Mouse (Mus musculus) midbrain, postnatal 0 days (tissue): ENCODE measurements at regions not wholly inside any gene's neighbourhood (a gene's known extent, or its start where the extent isn't known, plus 50 kb on each side); places are given as distances from the start of the nearest gene placed in this dataset.

Source experiments
- ATAC-seq: fragments of 200-750 bp; cut with Nextera tagmentation; 2 replicates; pipeline ENCODE4 v1.8.0; 2017; ENCODE audit warnings: moderate number of reproducible peaks, mild to moderate bottlenecking, moderate TSS enrichment, moderate library complexity; ENCODE audit not compliant: low FRiP score
- DNase-seq: peaks from one replicate; pipeline ENCODE4 v3.0.0-alpha.2; 2015; ENCODE audit warnings: low spot score
- H3K27ac ChIP-seq: fragments of 300-500 bp; sonication (generic); 2 replicates; pipeline ENCODE4 v1.5.1; 2014; ENCODE audit warnings: low read depth, mild to moderate bottlenecking, low read length, mixed read lengths
- H3K27me3 ChIP-seq: fragments of 300-500 bp; sonication (generic); 2 replicates; pipeline ENCODE4 v1.6.1; 2014; ENCODE audit warnings: low read length, control low read depth, mixed read lengths; ENCODE audit not compliant: insufficient read depth
- H3K36me3 ChIP-seq: fragments of 300-500 bp; sonication (generic); 2 replicates; pipeline ENCODE4 v1.6.1; 2014; ENCODE audit warnings: low read length, control low read depth, mixed read lengths; ENCODE audit not compliant: insufficient read depth
- H3K4me1 ChIP-seq: fragments of 300-500 bp; sonication (generic); 2 replicates; pipeline ENCODE4 v1.6.1; 2014; ENCODE audit warnings: mild to moderate bottlenecking, control low read depth, antibody characterized with exemption, low read length, mixed read lengths; ENCODE audit not compliant: insufficient read depth
- H3K4me2 ChIP-seq: fragments of 300-500 bp; sonication (generic); 2 replicates; pipeline ENCODE4 v1.6.1; 2014; ENCODE audit warnings: low read depth, mild to moderate bottlenecking, low read length, mixed read lengths; ENCODE audit not compliant: poor library complexity, severe bottlenecking
- H3K4me3 ChIP-seq: fragments of 300-500 bp; sonication (generic); 2 replicates; pipeline ENCODE4 v1.5.1; 2014; ENCODE audit warnings: low read depth, mild to moderate bottlenecking, low read length, moderate library complexity
- H3K9ac ChIP-seq: fragments of 300-500 bp; sonication (generic); replicated peaks from 2 replicates; pipeline ENCODE4 v1.6.1; 2014; ENCODE audit warnings: mild to moderate bottlenecking, low read length, moderate library complexity, mixed read lengths; ENCODE audit not compliant: poor library complexity, severe bottlenecking
- H3K9me3 ChIP-seq: fragments of 300-500 bp; sonication (generic); 2 replicates; pipeline ENCODE4 v1.6.1; 2016; ENCODE audit warnings: low read length, control low read depth
- CTCF ChIP-seq: IDR thresholded peaks from 2 replicates; pipeline ENCODE4 v1.5.1; 2016; ENCODE audit warnings: antibody characterized with exemption, mild to moderate bottlenecking
- WGBS: fragments of 180-500 bp; shearing (Covaris S2); extraction: QIAGEN DNeasy Blood & Tissue Kit; methylation state at CpG from one replicate; pipeline ENCODE4 v1.1.7; 2014; 5-methylcytosine and 5-hydroxymethylcytosine counted together

DNA sequence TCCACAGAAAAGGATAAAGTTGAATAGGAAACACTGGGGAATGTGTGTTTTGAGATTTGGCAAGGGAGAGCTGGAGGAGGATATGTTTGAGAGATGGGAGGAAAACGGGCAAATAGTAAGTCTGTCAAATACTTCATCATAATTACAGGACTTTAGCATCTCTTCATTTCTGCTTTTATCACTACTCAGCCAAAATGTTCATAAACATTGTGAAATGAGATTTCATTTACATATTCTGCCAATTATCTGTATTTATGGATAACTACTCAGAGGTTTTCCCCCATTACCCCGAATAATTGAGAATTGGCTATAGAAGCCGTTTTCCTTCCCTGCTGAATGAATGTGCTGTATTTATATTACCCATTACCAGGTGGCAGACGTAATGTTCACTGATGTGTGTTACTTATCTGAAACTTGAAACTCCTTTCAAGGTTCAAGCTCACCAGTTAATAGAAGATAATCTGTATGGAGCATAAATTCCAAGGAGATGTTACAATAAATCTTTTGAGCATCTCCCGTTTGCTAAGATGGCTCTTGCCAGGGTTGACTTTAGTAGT is 727.9 kb upstream of the Cdh8 start:
- ATAC-seq: no peak
- Histone ChIP-seq H3K9me3 (no peaks in the 10 kb centered on the region), H3K27me3 (no peaks in the 10 kb centered on the region), H3K4me2 (no peak overlapping the region), H3K4me1 (no peaks in the 10 kb centered on the region), H3K36me3 (no peaks in the 10 kb centered on the region), H3K27ac (no peak overlapping the region), H3K4me3 (no peak overlapping the region), H3K9ac (no peak overlapping the region)
- TF ChIP-seq CTCF: no peak
- WGBS: 76% methylated on average over 5 of the region's 5 CpGs
- DNase-seq: no peak

GRCm38 (mm10) chr8:100104412-100105365 is 688.4 kb upstream of the Cdh8 start:
- no peaks in the 10 kb centered on the region for H3K36me3 ChIP-seq
- H3K9me3 ChIP-seq: no peaks in the 10 kb centered on the region
- no peaks in the 10 kb centered on the region for H3K27me3 ChIP-seq
- no peak overlapping the region for H3K4me2 ChIP-seq
- WGBS: 39% methylated on average over 11 of the region's 11 CpGs
- DNase-seq: no peak
- ATAC-seq: no peak
- H3K9ac ChIP-seq: no peak overlapping the region
- no peak for TF ChIP-seq CTCF
- H3K4me1 ChIP-seq: no peaks in the 10 kb centered on the region
- no peak overlapping the region for H3K4me3 ChIP-seq
- H3K27ac ChIP-seq: no peak overlapping the region

DNA sequence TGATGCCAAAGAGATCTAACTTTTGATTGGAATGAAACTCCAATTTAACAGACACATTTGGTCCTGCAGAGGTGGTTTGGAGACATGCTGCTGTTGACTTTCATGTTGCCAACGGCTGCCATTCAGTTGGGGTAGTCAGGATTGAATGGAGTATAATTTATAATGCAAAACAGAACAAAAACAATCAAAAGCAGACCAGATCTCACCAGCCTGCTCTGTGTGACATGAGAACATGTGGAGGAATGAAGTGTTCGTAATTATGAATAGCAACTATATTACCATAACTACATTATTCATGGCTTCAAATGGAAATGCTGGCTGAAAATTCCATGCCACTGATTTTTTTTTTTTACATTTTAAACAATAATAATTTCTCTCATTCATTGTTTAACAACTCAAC is 685.7 kb upstream of the Cdh8 start:
- 36% methylated on average over 2 of the region's 2 CpGs for WGBS
- Histone ChIP-seq H3K9me3 (no peaks in the 10 kb centered on the region), H3K4me3 (no peak overlapping the region), H3K9ac (no peak overlapping the region), H3K36me3 (no peaks in the 10 kb centered on the region), H3K27ac (no peak overlapping the region), H3K4me2 (no peak overlapping the region), H3K4me1 (no peaks in the 10 kb centered on the region), H3K27me3 (no peaks in the 10 kb centered on the region)
- DNase-seq (no peak), ATAC-seq (no peak)
- TF ChIP-seq CTCF: no peak

GRCm38 (mm10) chr8:100072059-100072729 is 655.9 kb upstream of the Cdh8 start:
- H3K4me1 ChIP-seq: no peaks in the 10 kb centered on the region
- ATAC-seq: no peak
- H3K9ac ChIP-seq: no peak overlapping the region
- no peak overlapping the region for H3K27ac ChIP-seq
- no peak for TF ChIP-seq CTCF
- H3K27me3 ChIP-seq: no peaks in the 10 kb centered on the region
- no peak overlapping the region for H3K4me2 ChIP-seq
- no peaks in the 10 kb centered on the region for H3K36me3 ChIP-seq
- no peaks in the 10 kb centered on the region for H3K9me3 ChIP-seq
- H3K4me3 ChIP-seq: no peak overlapping the region
- 93% methylated on average over 5 of the region's 5 CpGs for WGBS
- DNase-seq: no peak

DNA sequence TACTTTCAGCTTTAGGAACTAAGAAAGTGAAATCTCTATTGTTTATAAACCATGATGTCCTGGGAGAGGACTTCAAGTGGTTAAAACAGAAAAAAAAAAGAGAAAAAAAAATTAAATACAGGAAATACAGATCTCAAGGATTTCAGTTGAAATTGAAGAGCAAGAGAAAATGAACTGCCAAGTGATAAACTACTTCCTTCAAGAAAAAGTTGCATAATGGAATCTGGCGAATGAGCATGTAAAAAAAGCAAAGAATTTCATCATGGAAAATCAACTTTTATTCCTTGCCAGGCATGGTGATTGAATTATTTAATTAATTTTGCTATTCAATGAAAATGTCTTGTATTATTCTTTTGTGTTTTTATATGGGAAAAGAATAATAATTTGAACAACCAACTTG is 653.5 kb upstream of the Cdh8 start:
- no peak overlapping the region for H3K4me3 ChIP-seq
- no peaks in the 10 kb centered on the region for H3K27me3 ChIP-seq
- WGBS: 81% methylated on average over 1 of the region's 1 CpGs
- ATAC-seq (no peak), DNase-seq (no peak)
- H3K27ac ChIP-seq: no peak overlapping the region
- no peaks in the 10 kb centered on the region for H3K9me3 ChIP-seq
- no peaks in the 10 kb centered on the region for H3K36me3 ChIP-seq
- no peaks in the 10 kb centered on the region for H3K4me1 ChIP-seq
- no peak overlapping the region for H3K4me2 ChIP-seq
- H3K9ac ChIP-seq: no peak overlapping the region
- TF ChIP-seq CTCF: no peak

DNA sequence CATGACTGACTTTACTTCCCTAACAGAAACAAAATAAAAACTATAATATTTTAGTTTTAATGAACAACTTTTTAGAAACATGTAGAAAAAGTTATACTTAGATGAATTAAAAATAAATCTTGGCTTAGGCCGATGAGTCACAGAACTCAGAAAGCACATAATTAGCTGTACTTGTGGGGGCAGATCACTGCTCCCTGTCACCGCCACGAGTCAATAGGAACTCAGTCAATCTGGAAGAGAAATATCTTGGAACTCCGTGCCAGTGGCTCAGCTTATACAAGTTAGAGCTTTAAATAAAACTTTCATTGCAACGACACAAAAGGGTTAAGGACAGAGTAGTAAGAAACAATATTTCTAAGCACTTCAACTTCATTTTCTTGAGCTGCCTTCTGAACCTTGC is 622.7 kb upstream of the Cdh8 start:
- 74% methylated on average over 5 of the region's 5 CpGs for WGBS
- Histone ChIP-seq H3K4me2 (no peak overlapping the region), H3K9ac (no peak overlapping the region), H3K4me3 (no peak overlapping the region), H3K27ac (no peak overlapping the region), H3K4me1 (no peaks in the 10 kb centered on the region), H3K36me3 (no peaks in the 10 kb centered on the region), H3K9me3 (no peaks in the 10 kb centered on the region), H3K27me3 (no peaks in the 10 kb centered on the region)
- no peak for TF ChIP-seq CTCF
- DNase-seq (no peak), ATAC-seq (no peak)
